Mouse (Mus musculus) frontal cortex, postnatal 10 days (tissue): Measurements from ENCODE around the gene Myh6.
"Not testable (repeated sequence)": the region's sequence is repeated elsewhere in the genome, so short reads cannot be mapped to it uniquely, and the experiment has no call there.

Experiments used
- DNase-seq, 2 experiments: peaks; one replicate each; pipeline ENCODE4 v3.0.0; 2022; ENCODE audit warnings: low spot score in 2 of 2, mixed read lengths in 1 of 2

Gene Myh6

GRCm38 (mm10) chr14:54966320-54966977 lies at the start of gene Myh6:
Gene Myh6 (minus strand): TSS chr14:54966927.
- no peak for DNase-seq

GRCm38 (mm10) chr14:55015767-55016111 lies 49.0 kb upstream of the Myh6 start:
- no peak for DNase-seq

GRCm38 (mm10) chr14:55014991-55015766 lies 48.5 kb upstream of the Myh6 start, which contains the start of gene Ngdn:
Gene Ngdn (plus strand): TSS chr14:55015454.
- DNase-seq: peak; percentile 98 to 99

- no peak for DNase-seq
Observed at GRCm38 (mm10) chr14:55014591-55014990, 47.9 kb upstream of the Myh6 start.

GRCm38 (mm10) chr14:55011116-55011515 lies 44.4 kb upstream of the Myh6 start:
- DNase-seq: no peak

GRCm38 (mm10) chr14:55008417-55008816 lies 41.7 kb upstream of the Myh6 start:
- no peak for DNase-seq

- no peak for DNase-seq
Observed at GRCm38 (mm10) chr14:55007120-55007908, 40.6 kb upstream of the Myh6 start.

- no peak for DNase-seq
Observed at GRCm38 (mm10) chr14:55006541-55006940, 39.8 kb upstream of the Myh6 start.

GRCm38 (mm10) chr14:55005967-55006366 lies 39.2 kb upstream of the Myh6 start:
- DNase-seq: no peak

GRCm38 (mm10) chr14:55005506-55005905 lies 38.8 kb upstream of the Myh6 start:
- DNase-seq: no peak

GRCm38 (mm10) chr14:55003878-55004855 lies 37.4 kb upstream of the Myh6 start:
- DNase-seq: no peak

- no peak for DNase-seq
Observed at GRCm38 (mm10) chr14:55002687-55003120, 36.0 kb upstream of the Myh6 start.

- no peak for DNase-seq
Observed at GRCm38 (mm10) chr14:55001938-55002686, 35.4 kb upstream of the Myh6 start.

GRCm38 (mm10) chr14:55001446-55001845 lies 34.7 kb upstream of the Myh6 start:
- DNase-seq: no peak

GRCm38 (mm10) chr14:55000814-55001213 lies 34.1 kb upstream of the Myh6 start:
- no peak for DNase-seq

- DNase-seq: not testable (repeated sequence)
Observed at GRCm38 (mm10) chr14:54999868-55000267, 33.1 kb upstream of the Myh6 start.

GRCm38 (mm10) chr14:54998680-54999079 lies 32.0 kb upstream of the Myh6 start:
- no peak for DNase-seq

- DNase-seq: no peak
Observed at GRCm38 (mm10) chr14:54997297-54997696, 30.6 kb upstream of the Myh6 start.

GRCm38 (mm10) chr14:54996793-54997192 lies 30.1 kb upstream of the Myh6 start:
- no peak for DNase-seq

GRCm38 (mm10) chr14:54995457-54996138 lies 28.9 kb upstream of the Myh6 start:
- DNase-seq: peak; percentile 44 to 54
